Mouse (Mus musculus) erythroid progenitor cell, adult 5-6 weeks (primary cell): ENCODE data around the gene Vmn1r8. TPM values are rescaled to one million over a fixed set of nuclear protein-coding genes. Genes with fewer than 3 reads are reported as not detected.
"Not testable (repeated sequence)": the region's sequence is repeated elsewhere in the genome, so short reads cannot be mapped to it uniquely, and the experiment has no call there.

Experiments
- ATAC-seq: replicated peaks from 2 replicates; pipeline ENCODE4 v1.8.0; 2016; ENCODE audit warnings: moderate number of reproducible peaks, mild to moderate bottlenecking, moderate TSS enrichment, inconsistent platforms; ENCODE audit not compliant: poor library complexity, low FRiP score, severe bottlenecking
- total RNA-seq, 2 experiments: library from RNA; stranded (forward) in 1 of 2; stranded (reverse) in 1 of 2; fragments of 150-400 nt in 1 of 2; fragments of 186-747, 209-891 nt in 1 of 2; gene quantifications; 2 replicates each; pipeline versions ENCODE4 v1.2.3 to v1.2.4; 2015 to 2017; ENCODE audit warnings: low replicate concordance in 2 of 2

Gene Vmn1r8
- total RNA-seq (2015; ENCODE audit: low replicate concordance) (not detected in 2 replicates), total RNA-seq (2017; ENCODE audit: low replicate concordance) (0.39 TPM in 1 of 2 replicates, not detected in the other)

DNA sequence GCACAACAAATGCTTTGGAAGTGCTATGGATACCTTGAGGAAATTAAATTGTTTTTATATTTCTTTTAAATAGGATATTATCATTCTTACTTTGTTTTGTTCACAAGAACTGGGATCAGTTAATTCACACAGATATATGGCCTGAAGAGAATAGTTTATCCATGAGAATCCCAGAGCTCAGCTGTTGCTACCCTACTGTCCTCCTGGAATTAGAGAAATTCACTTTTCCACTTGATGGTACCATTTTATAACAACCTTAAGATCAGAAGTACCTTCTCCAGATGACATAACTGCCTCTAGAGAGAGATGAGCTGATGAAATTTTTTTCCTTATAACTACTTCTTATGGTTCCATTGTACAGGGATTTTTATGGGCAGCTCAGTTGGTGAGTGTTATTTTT is at the start of gene Vmn1r8:
Vmn1r8 (plus strand) TSS at position 301 of the 400 bp plus-strand sequence.
- ATAC-seq = no peak

DNA sequence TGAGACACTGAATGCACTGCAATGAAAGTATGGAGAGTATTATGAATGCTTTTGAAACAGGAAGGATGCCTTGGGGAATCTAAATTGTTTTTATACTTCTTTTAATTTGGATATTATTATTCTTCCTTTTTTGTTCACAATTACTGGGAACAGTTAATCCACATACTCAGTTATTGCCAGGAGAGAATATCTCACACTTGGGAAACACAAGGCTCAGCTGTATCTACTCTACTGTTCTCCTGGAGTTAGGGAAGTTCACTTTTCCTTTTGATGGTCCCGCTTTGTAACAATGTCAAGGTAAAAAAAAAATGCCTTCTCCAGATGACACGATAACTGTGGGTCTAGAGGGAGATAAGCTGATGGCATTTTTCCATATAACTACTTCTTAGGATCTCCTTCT is 35.1 kb upstream of the Vmn1r8 start, which contains the start of gene Vmn1r6:
Vmn1r6 (plus strand) TSS at position 301 of the 400 bp plus-strand sequence.
- no peak for ATAC-seq

GRCm38 (mm10) chr6:57025224-57025623 is 6.9 kb upstream of the Vmn1r8 start, which contains the start of gene Vmn1r7:
Vmn1r7 (minus strand) TSS chr6:57025324.
- ATAC-seq = not testable (repeated sequence)

DNA sequence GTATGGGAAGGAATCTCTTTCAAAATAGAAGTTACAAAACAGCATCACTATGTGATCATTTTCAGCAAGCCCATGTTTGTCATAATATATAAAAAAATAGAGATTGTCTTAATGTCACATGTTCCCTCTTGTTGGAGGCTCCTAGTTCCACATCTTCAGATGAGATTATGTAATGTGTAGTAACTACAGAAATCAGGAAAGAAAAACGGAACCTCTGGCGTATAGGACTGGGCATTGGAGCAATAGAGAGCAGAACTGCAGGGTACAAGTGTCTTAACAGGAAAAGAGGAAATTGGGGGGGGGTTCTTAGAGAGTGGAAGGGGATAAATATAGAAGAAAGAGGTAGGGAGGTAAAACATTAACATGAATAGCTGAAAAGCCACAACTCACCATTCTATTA is 2.6 kb downstream of the Vmn1r8 start:
- ATAC-seq = no peak

GRCm38 (mm10) chr6:57063730-57064129 is 31.6 kb downstream of the Vmn1r8 start:
- ATAC-seq = no peak

DNA sequence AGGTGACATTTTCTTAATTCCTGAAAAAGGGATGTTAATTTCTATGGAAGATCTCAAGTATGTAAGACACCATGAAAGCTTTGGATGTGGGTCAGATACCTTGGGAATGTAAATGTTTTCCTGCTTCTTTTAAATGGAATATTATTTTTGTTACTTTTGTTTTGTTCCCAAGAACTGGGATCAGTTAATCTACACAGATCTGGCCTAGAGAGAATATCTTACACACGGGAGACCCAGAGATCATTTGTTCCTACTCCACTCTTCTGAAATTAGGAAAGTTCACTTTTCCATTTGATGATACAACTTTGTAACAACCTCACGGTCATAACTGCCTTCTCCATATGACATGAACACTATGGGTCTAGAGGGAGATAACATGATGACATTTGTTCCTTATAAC is 34.4 kb downstream of the Vmn1r8 start, which contains the start of gene Vmn1r9:
Vmn1r9 (plus strand) TSS at position 301 of the 400 bp plus-strand sequence.
- ATAC-seq = no peak

Other genes with a start within 250 kb of the Vmn1r8 start
- gene Kbtbd2, start 234.5 kb upstream of the Vmn1r8 start, total RNA-seq (2015; ENCODE audit: low replicate concordance) = 42.5 and 44.9 TPM in 2 replicates
- 45.8 and 67.0 TPM in 2 replicates for gene Kbtbd2, start 234.5 kb upstream of the Vmn1r8 start, total RNA-seq (2017; ENCODE audit: low replicate concordance)
- gene Fkbp9, start 200.2 kb upstream of the Vmn1r8 start, total RNA-seq (2015; ENCODE audit: low replicate concordance) = 2.9 TPM in 1 of 2 replicates, not detected in the other
- 0.68 and 1.9 TPM in 2 replicates for gene Fkbp9, start 200.2 kb upstream of the Vmn1r8 start, total RNA-seq (2017; ENCODE audit: low replicate concordance)
- gene Nt5c3, start 108.4 kb upstream of the Vmn1r8 start, total RNA-seq (2015; ENCODE audit: low replicate concordance) = 371 and 463 TPM in 2 replicates
- 280 and 388 TPM in 2 replicates for gene Nt5c3, start 108.4 kb upstream of the Vmn1r8 start, total RNA-seq (2017; ENCODE audit: low replicate concordance)
- 2.2 TPM in 1 of 2 replicates, not detected in the other for gene Vmn1r4, start 108.3 kb upstream of the Vmn1r8 start, total RNA-seq (2015; ENCODE audit: low replicate concordance)
- 0.30 TPM in 1 of 2 replicates, not detected in the other for gene Vmn1r4, start 108.3 kb upstream of the Vmn1r8 start, total RNA-seq (2017; ENCODE audit: low replicate concordance)
- gene Vmn1r5, start 62.0 kb upstream of the Vmn1r8 start, total RNA-seq (2015; ENCODE audit: low replicate concordance) = not detected in 2 replicates
- not detected in 2 replicates for gene Vmn1r5, start 62.0 kb upstream of the Vmn1r8 start, total RNA-seq (2017; ENCODE audit: low replicate concordance)
- gene Vmn1r6, start 35.0 kb upstream of the Vmn1r8 start, total RNA-seq (2015; ENCODE audit: low replicate concordance) = not detected in 2 replicates
- not detected in 2 replicates for gene Vmn1r6, start 35.0 kb upstream of the Vmn1r8 start, total RNA-seq (2017; ENCODE audit: low replicate concordance)
- not detected in 2 replicates for gene Vmn1r7, start 7.0 kb upstream of the Vmn1r8 start, total RNA-seq (2015; ENCODE audit: low replicate concordance)
- gene Vmn1r7, start 7.0 kb upstream of the Vmn1r8 start, total RNA-seq (2017; ENCODE audit: low replicate concordance) = not detected in 2 replicates
- gene Vmn1r9, start 34.5 kb downstream of the Vmn1r8 start, total RNA-seq (2015; ENCODE audit: low replicate concordance) = not detected in 2 replicates
- not detected in 2 replicates for gene Vmn1r9, start 34.5 kb downstream of the Vmn1r8 start, total RNA-seq (2017; ENCODE audit: low replicate concordance)
- not detected in 2 replicates for gene Vmn1r10, start 77.2 kb downstream of the Vmn1r8 start, total RNA-seq (2015; ENCODE audit: low replicate concordance)
- not detected in 2 replicates for gene Vmn1r10, start 77.2 kb downstream of the Vmn1r8 start, total RNA-seq (2017; ENCODE audit: low replicate concordance)
- not detected in 2 replicates for gene Vmn1r11, start 101.2 kb downstream of the Vmn1r8 start, total RNA-seq (2015; ENCODE audit: low replicate concordance)
- not detected in 2 replicates for gene Vmn1r11, start 101.2 kb downstream of the Vmn1r8 start, total RNA-seq (2017; ENCODE audit: low replicate concordance)
- not detected in 2 replicates for gene Vmn1r12, start 124.6 kb downstream of the Vmn1r8 start, total RNA-seq (2015; ENCODE audit: low replicate concordance)
- not detected in 2 replicates for gene Vmn1r12, start 124.6 kb downstream of the Vmn1r8 start, total RNA-seq (2017; ENCODE audit: low replicate concordance)
- not detected in 2 replicates for gene Vmn1r13, start 171.0 kb downstream of the Vmn1r8 start, total RNA-seq (2015; ENCODE audit: low replicate concordance)
- gene Vmn1r13, start 171.0 kb downstream of the Vmn1r8 start, total RNA-seq (2017; ENCODE audit: low replicate concordance) = not detected in 2 replicates
- not detected in 2 replicates for gene Vmn1r14, start 199.4 kb downstream of the Vmn1r8 start, total RNA-seq (2015; ENCODE audit: low replicate concordance)
- gene Vmn1r14, start 199.4 kb downstream of the Vmn1r8 start, total RNA-seq (2017; ENCODE audit: low replicate concordance) = not detected in 2 replicates
- not detected in 2 replicates for gene Vmn1r15, start 225.7 kb downstream of the Vmn1r8 start, total RNA-seq (2015; ENCODE audit: low replicate concordance)
- not detected in 2 replicates for gene Vmn1r15, start 225.7 kb downstream of the Vmn1r8 start, total RNA-seq (2017; ENCODE audit: low replicate concordance)